Mouse (Mus musculus) neural tube, embryonic 11.5 days (tissue): Measurements from ENCODE around the gene Borcs7. TPM values are rescaled to one million over a fixed set of nuclear protein-coding genes. Genes with fewer than 3 reads are reported as not detected.

Source experiments
- ATAC-seq: fragments of 200-750 bp; cut with Nextera tagmentation; 2 replicates; pipeline ENCODE4 v1.8.0; 2017; ENCODE audit warnings: moderate number of reproducible peaks, mild to moderate bottlenecking, moderate TSS enrichment, moderate library complexity; ENCODE audit not compliant: insufficient read depth, low FRiP score, low TSS enrichment
- DNase-seq: peaks from one replicate; pipeline ENCODE4 v3.0.0-alpha.2; 2015; ENCODE audit warnings: low spot score
- H3K27ac ChIP-seq: fragments of 300-500 bp; sonication (generic); 2 replicates; pipeline ENCODE4 v1.5.1; 2014; ENCODE audit warnings: low read depth, mild to moderate bottlenecking, low read length
- H3K27me3 ChIP-seq: fragments of 300-500 bp; sonication (generic); 2 replicates; pipeline ENCODE4 v1.6.1; 2014; ENCODE audit warnings: mild to moderate bottlenecking, low read length, mixed read lengths; ENCODE audit not compliant: control insufficient read depth, insufficient read depth
- H3K36me3 ChIP-seq: fragments of 300-500 bp; sonication (generic); 2 replicates; pipeline ENCODE4 v1.6.1; 2014; ENCODE audit warnings: mild to moderate bottlenecking, low read length, moderate library complexity, mixed read lengths; ENCODE audit not compliant: control insufficient read depth, insufficient read depth
- H3K4me1 ChIP-seq: fragments of 300-500 bp; sonication (generic); 2 replicates; pipeline ENCODE4 v1.6.1; 2014; ENCODE audit warnings: low read length, mixed read lengths; ENCODE audit not compliant: control insufficient read depth, insufficient read depth
- H3K4me2 ChIP-seq: fragments of 300-500 bp; sonication (generic); 2 replicates; pipeline ENCODE4 v1.6.1; 2014; ENCODE audit warnings: low read depth, mild to moderate bottlenecking, moderate library complexity
- H3K4me3 ChIP-seq: fragments of 300-500 bp; sonication (generic); 2 replicates; pipeline ENCODE4 v1.5.1; 2014; ENCODE audit warnings: low read depth, low read length
- H3K9ac ChIP-seq: fragments of 300-500 bp; sonication (generic); 2 replicates; pipeline ENCODE4 v1.6.1; 2014; ENCODE audit warnings: mild to moderate bottlenecking, low read length
- H3K9me3 ChIP-seq: fragments of 300-500 bp; sonication (generic); 2 replicates; pipeline ENCODE4 v1.6.1; 2016; ENCODE audit warnings: low read length; ENCODE audit not compliant: control insufficient read depth
- WGBS: fragments of 180-500 bp; shearing (Covaris S2); extraction: QIAGEN DNeasy Blood & Tissue Kit; methylation state at CpG from one replicate; pipeline ENCODE4 v1.1.7; 2014; 5-methylcytosine and 5-hydroxymethylcytosine counted together
- polyA plus RNA-seq: library from polyadenylated mRNA; unstranded; fragments of >200 nt; fragmentation: Nextera tagmentation; extraction: Ambion mirVana; gene quantifications from 2 replicates; pipeline ENCODE4 v1.2.1, GENCODE M21; 2014

The Borcs7 gene
- polyA plus RNA-seq, result 14.1 and 14.7 TPM in 2 replicates

- Histone ChIP-seq H3K4me1 (peaks cover 5% of the 10 kb centered on the region; the same call in 1 of the 2 replicates), H3K27ac (no peak within 1 kb of the TSS), H3K9me3 (no peaks in the 10 kb centered on the region), H3K4me2 (peak within 1 kb of the TSS; percentile 60), H3K4me3 (peak within 1 kb of the TSS; percentile 68), H3K27me3 (no peaks in the 10 kb centered on the region), H3K9ac (peak within 1 kb of the TSS; percentile 85), H3K36me3 (no peaks in the 10 kb centered on the region)
- 2% methylated on average over 44 of the region's 44 CpGs for WGBS
- DNase-seq, result peak; percentile 88
- peak; percentile 93 for ATAC-seq
These were observed at the start of gene Borcs7 for GRCm38 (mm10) chr19:46689460-46690372. Gene Borcs7 (plus strand): TSS chr19:46689906.

GRCm38 (mm10) chr19:46640780-46641179 lies 48.9 kb upstream of the Borcs7 start:
- H3K27me3 ChIP-seq, result no peaks in the 10 kb centered on the region
- DNase-seq (no peak), ATAC-seq (no peak)
- peaks cover 11% of the 10 kb centered on the region for H3K4me1 ChIP-seq
- no peaks in the 10 kb centered on the region for H3K9me3 ChIP-seq
- no peak overlapping the region for H3K4me3 ChIP-seq
- H3K9ac ChIP-seq, result no peak overlapping the region
- 92% methylated on average over 8 of the region's 8 CpGs for WGBS
- no peaks in the 10 kb centered on the region for H3K36me3 ChIP-seq
- no peak overlapping the region for H3K27ac ChIP-seq
- H3K4me2 ChIP-seq, result no peak overlapping the region

GRCm38 (mm10) chr19:46641420-46642085 lies 48.2 kb upstream of the Borcs7 start:
- no peak for DNase-seq
- peaks cover 11% of the 10 kb centered on the region for H3K4me1 ChIP-seq

GRCm38 (mm10) chr19:46642136-46642753 lies 47.5 kb upstream of the Borcs7 start:
- Histone ChIP-seq H3K4me2 (no peak overlapping the region), H3K36me3 (peaks cover 2% of the 10 kb centered on the region; the same call in 1 of the 2 replicates), H3K27ac (no peak overlapping the region), H3K4me3 (no peak overlapping the region), H3K27me3 (no peaks in the 10 kb centered on the region), H3K4me1 (peaks cover 11% of the 10 kb centered on the region), H3K9me3 (no peaks in the 10 kb centered on the region), H3K9ac (no peak overlapping the region)
- WGBS, result 70% methylated on average over 22 of the region's 22 CpGs
- DNase-seq, result no peak
- ATAC-seq, result no peak

More at GRCm38 (mm10) chr19:46641420-46642085, 48.2 kb upstream of the Borcs7 start:
- H3K9ac ChIP-seq, result no peak overlapping the region
- H3K4me2 ChIP-seq, result no peak overlapping the region
- H3K36me3 ChIP-seq, result no peaks in the 10 kb centered on the region; the same call in 1 of the 2 replicates
- no peaks in the 10 kb centered on the region for H3K27me3 ChIP-seq
- no peak overlapping the region for H3K4me3 ChIP-seq
- no peak for ATAC-seq
- no peak overlapping the region for H3K27ac ChIP-seq
- H3K9me3 ChIP-seq, result no peaks in the 10 kb centered on the region
- 67% methylated on average over 19 of the region's 19 CpGs for WGBS

- Histone ChIP-seq H3K9me3 (no peaks in the 10 kb centered on the region), H3K4me2 (no peak overlapping the region), H3K4me1 (peaks cover 11% of the 10 kb centered on the region), H3K4me3 (no peak overlapping the region), H3K36me3 (peaks cover 2% of the 10 kb centered on the region; the same call in 1 of the 2 replicates), H3K27me3 (no peaks in the 10 kb centered on the region), H3K27ac (no peak overlapping the region), H3K9ac (no peak overlapping the region)
- 90% methylated on average over 5 of the region's 5 CpGs for WGBS
- no peak for ATAC-seq
- DNase-seq, result no peak
These were observed 46.5 kb upstream of the Borcs7 start for GRCm38 (mm10) chr19:46643236-46643635.

GRCm38 (mm10) chr19:46644343-46644792 lies 45.3 kb upstream of the Borcs7 start:
- no peaks in the 10 kb centered on the region for H3K9me3 ChIP-seq
- H3K4me1 ChIP-seq, result peaks cover 11% of the 10 kb centered on the region
- no peak for ATAC-seq
- no peak overlapping the region for H3K27ac ChIP-seq
- H3K4me3 ChIP-seq, result no peak overlapping the region
- no peak for DNase-seq
- peaks cover 2% of the 10 kb centered on the region; the same call in 1 of the 2 replicates for H3K36me3 ChIP-seq
- H3K27me3 ChIP-seq, result no peaks in the 10 kb centered on the region
- H3K9ac ChIP-seq, result no peak overlapping the region
- WGBS, result 80% methylated on average over 10 of the region's 10 CpGs
- H3K4me2 ChIP-seq, result no peak overlapping the region

- Histone ChIP-seq H3K9ac (0 out of 2 replicates have a peak overlapping the region, but pooled peaks have one; percentile 1), H3K27me3 (no peaks in the 10 kb centered on the region), H3K4me2 (no peak overlapping the region), H3K36me3 (peaks cover 2% of the 10 kb centered on the region; the same call in 1 of the 2 replicates), H3K4me3 (no peak overlapping the region), H3K9me3 (no peaks in the 10 kb centered on the region), H3K4me1 (peaks cover 11% of the 10 kb centered on the region), H3K27ac (no peak overlapping the region)
- no peak for DNase-seq
- WGBS, result 45% methylated on average over 12 of the region's 12 CpGs
- no peak for ATAC-seq
These were observed 44.7 kb upstream of the Borcs7 start for GRCm38 (mm10) chr19:46644793-46645602.

- H3K9ac ChIP-seq, result no peak overlapping the region
- H3K4me2 ChIP-seq, result no peak overlapping the region
- ATAC-seq, result no peak
- no peaks in the 10 kb centered on the region for H3K9me3 ChIP-seq
- H3K4me1 ChIP-seq, result peaks cover 11% of the 10 kb centered on the region
- DNase-seq, result no peak
- H3K36me3 ChIP-seq, result peaks cover 2% of the 10 kb centered on the region; the same call in 1 of the 2 replicates
- H3K27ac ChIP-seq, result no peak overlapping the region
- 87% methylated on average over 12 of the region's 12 CpGs for WGBS
- no peak overlapping the region for H3K4me3 ChIP-seq
- H3K27me3 ChIP-seq, result no peaks in the 10 kb centered on the region
These were observed 43.6 kb upstream of the Borcs7 start for GRCm38 (mm10) chr19:46646041-46646481.
